Mouse (Mus musculus) heart, postnatal 0 days (tissue): ENCODE data around the gene Pde2a.

Experiments used
- CTCF ChIP-seq: IDR thresholded peaks from 2 replicates; pipeline ENCODE4 v1.5.1; 2016; ENCODE audit warnings: antibody characterized with exemption, control low read depth, low read depth
- EP300 ChIP-seq: IDR thresholded peaks from 2 replicates; pipeline ENCODE4 v1.6.1; 2016; ENCODE audit warnings: antibody characterized with exemption, low read depth

GRCm38 (mm10) chr7:101373082-101373481 lies 48.4 kb upstream of the Pde2a start:
- TF ChIP-seq EP300 (no peak), CTCF (no peak)
